Mouse (Mus musculus) lung, embryonic 14.5 days (tissue): ENCODE results near the gene Lipc. TPM values are rescaled to one million over a fixed set of nuclear protein-coding genes. Genes with fewer than 3 reads are reported as not detected.
A peak's percentile ranks its signal among the peaks of the same experiment; 100 is the strongest.

Experiments
- ATAC-seq: fragments of 200-750 bp; cut with Nextera tagmentation; 2 replicates; pipeline ENCODE4 v1.8.0; 2017; ENCODE audit warnings: mild to moderate bottlenecking, moderate TSS enrichment, moderate library complexity; ENCODE audit not compliant: insufficient read depth
- DNase-seq: peaks from one replicate; pipeline ENCODE4 v3.0.0-alpha.2; 2015
- H3K27ac ChIP-seq: fragments of 300-500 bp; sonication (generic); 2 replicates; pipeline ENCODE4 v1.5.1; 2014; ENCODE audit warnings: low read depth, mild to moderate bottlenecking, moderate library complexity
- H3K27me3 ChIP-seq: fragments of 300-500 bp; sonication (generic); 2 replicates; pipeline ENCODE4 v1.6.1; 2014; ENCODE audit warnings: low read length, control low read depth; ENCODE audit not compliant: insufficient read depth
- H3K36me3 ChIP-seq: fragments of 300-500 bp; sonication (generic); 2 replicates; pipeline ENCODE4 v1.6.1; 2014; ENCODE audit warnings: control low read depth; ENCODE audit not compliant: insufficient read depth
- H3K4me1 ChIP-seq: fragments of 300-500 bp; sonication (generic); 2 replicates; pipeline ENCODE4 v1.6.1; 2014; ENCODE audit warnings: antibody characterized with exemption, control low read depth; ENCODE audit not compliant: insufficient read depth
- H3K4me2 ChIP-seq: fragments of 300-500 bp; sonication (generic); 2 replicates; pipeline ENCODE4 v1.6.1; 2014; ENCODE audit warnings: mild to moderate bottlenecking
- H3K4me3 ChIP-seq: fragments of 300-500 bp; sonication (generic); 2 replicates; pipeline ENCODE4 v1.5.1; 2014; ENCODE audit warnings: low read depth, low read length
- H3K9ac ChIP-seq: fragments of 300-500 bp; sonication (generic); 2 replicates; pipeline ENCODE4 v1.6.1; 2014
- H3K9me3 ChIP-seq: fragments of 300-500 bp; sonication (generic); 2 replicates; pipeline ENCODE4 v1.6.1; 2016; ENCODE audit warnings: low read depth, low read length, control low read depth
- CTCF ChIP-seq: IDR thresholded peaks from 2 replicates; pipeline ENCODE4 v1.5.1; 2016; ENCODE audit warnings: antibody characterized with exemption, low read depth
- WGBS: fragments of 180-500 bp; shearing (Covaris S2); extraction: QIAGEN DNeasy Blood & Tissue Kit; methylation state at CpG from one replicate; pipeline ENCODE4 v1.1.7; 2014; 5-methylcytosine and 5-hydroxymethylcytosine counted together
- polyA plus RNA-seq: library from polyadenylated mRNA; unstranded; fragments of >200 nt; fragmentation: Nextera tagmentation; extraction: Ambion mirVana; gene quantifications from 2 replicates; pipeline ENCODE4 v1.2.1, GENCODE M21; 2014

The Lipc gene
- polyA plus RNA-seq, 1 experiment from 2014 or later = 0.11 TPM

DNA sequence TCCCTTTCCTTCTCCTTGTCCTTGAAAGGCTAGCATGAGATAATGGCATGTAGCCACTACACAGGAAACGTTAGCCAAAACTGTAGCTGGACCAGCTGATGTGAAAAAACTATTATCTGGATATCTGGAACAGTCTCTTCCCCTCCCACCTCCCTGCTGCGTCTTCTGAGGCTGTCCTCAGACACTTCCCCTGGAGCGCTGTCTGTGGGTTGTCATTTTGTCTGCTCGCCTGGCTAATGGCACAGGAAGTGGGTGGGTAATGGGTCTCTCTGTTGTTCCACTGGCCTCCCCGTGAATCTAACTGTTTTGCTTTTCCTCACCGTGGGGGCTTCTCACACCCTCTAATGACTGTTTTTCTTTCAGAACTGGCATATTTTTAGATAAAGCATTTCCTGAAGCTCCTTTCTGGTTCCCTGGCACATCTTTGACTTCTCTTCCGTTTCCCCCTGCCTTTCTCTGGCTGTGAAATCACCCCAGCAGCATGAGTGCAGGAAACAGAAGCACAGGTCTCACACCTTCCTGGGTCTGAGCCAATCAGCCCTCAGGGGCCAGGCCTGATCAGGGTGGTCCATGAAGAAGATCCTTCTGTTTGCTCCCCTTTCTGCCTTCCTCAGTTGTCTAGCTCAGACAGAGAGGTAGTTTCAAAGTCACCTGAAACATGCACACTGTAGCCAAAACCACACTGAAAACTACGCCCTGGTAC is 60.4 kb downstream of the Lipc start:
- no peak for TF ChIP-seq CTCF
- ATAC-seq (no peak), DNase-seq (peak; percentile 41)
- Histone ChIP-seq H3K9me3 (no peaks in the 10 kb centered on the region), H3K4me2 (0 out of 2 replicates have a peak overlapping the region, but pooled peaks have one; percentile 4), H3K9ac (no peak overlapping the region), H3K36me3 (no peaks in the 10 kb centered on the region), H3K27ac (peak overlapping the region; percentile 42; the same call in 1 of the 2 replicates), H3K4me3 (no peak overlapping the region), H3K27me3 (no peaks in the 10 kb centered on the region), H3K4me1 (peaks cover 3% of the 10 kb centered on the region; the same call in 1 of the 2 replicates)
- WGBS = 30% methylated on average over 8 of the region's 8 CpGs

DNA sequence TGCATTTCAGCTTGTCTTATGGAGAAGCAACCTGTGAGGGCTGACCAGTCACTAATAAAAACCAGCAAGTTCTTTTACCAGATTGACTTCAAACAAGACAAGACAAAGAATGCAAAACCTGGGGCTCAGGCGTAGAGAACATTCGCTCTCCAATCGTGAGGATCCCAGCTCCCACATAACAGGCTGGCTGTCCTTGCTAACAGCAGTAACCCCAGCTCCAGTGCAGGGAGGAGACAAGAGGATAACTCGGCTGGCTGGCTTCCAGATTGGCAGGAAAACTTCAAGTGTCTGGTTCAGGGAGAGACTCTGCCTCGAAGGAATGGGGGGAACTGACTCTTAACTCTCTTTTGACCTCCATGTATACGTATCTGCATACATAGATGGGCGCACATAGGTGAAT is 61.3 kb downstream of the Lipc start:
- Histone ChIP-seq H3K4me2 (no peak overlapping the region), H3K4me3 (no peak overlapping the region), H3K27me3 (no peaks in the 10 kb centered on the region), H3K9me3 (no peaks in the 10 kb centered on the region), H3K36me3 (no peaks in the 10 kb centered on the region), H3K27ac (no peak overlapping the region), H3K9ac (no peak overlapping the region), H3K4me1 (peaks cover 3% of the 10 kb centered on the region; the same call in 1 of the 2 replicates)
- 81% methylated on average over 7 of the region's 7 CpGs for WGBS
- TF ChIP-seq CTCF = no peak
- peak; percentile 42 for DNase-seq
- ATAC-seq = no peak

DNA sequence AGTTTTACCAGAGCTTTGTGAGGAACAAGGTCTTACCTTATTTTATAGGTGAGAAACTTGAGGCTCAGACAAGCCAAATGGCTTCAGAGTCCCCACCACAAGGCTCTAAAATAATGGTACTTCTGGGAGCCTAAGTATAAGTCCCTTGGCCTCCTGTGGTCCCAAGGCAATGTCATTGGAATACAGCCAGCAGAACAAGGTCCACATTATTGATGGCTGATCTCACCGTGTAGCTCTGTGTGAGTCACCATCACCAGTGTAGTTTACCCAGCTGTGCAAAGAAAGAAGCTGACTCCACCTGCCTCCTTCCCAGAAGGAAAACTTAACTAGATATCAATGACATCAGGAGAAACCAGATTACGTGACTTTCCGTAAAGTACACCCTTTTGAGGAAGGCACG is 63.1 kb downstream of the Lipc start:
- 56% methylated on average over 4 of the region's 4 CpGs for WGBS
- H3K9ac ChIP-seq = no peak overlapping the region
- no peaks in the 10 kb centered on the region for H3K36me3 ChIP-seq
- no peak overlapping the region for H3K4me3 ChIP-seq
- H3K27ac ChIP-seq = peak overlapping the region; percentile 69
- H3K27me3 ChIP-seq = no peaks in the 10 kb centered on the region
- H3K9me3 ChIP-seq = no peaks in the 10 kb centered on the region
- no peak for TF ChIP-seq CTCF
- DNase-seq = peak; percentile 49
- peaks cover 3% of the 10 kb centered on the region; the same call in 1 of the 2 replicates for H3K4me1 ChIP-seq
- ATAC-seq = peak; percentile 79
- H3K4me2 ChIP-seq = no peak overlapping the region

DNA sequence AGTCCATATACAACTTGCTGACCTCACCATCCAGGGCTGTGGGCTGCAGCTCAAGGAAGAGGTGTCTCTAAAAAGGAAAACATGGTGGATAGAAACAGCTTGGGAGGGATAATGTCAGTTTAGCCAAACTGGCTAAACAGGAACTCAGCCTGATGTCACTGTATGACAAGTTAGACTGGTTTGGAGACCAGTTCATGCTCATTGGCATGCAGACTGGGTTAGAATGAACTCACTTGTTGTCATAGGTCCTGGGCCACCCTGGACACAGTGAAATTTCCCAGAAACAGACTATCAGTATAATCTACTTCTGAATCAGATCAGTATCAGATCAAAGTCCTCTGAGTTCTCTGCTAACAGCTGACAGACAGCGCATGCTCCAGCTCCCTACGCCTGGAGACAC is 63.5 kb downstream of the Lipc start:
- peak overlapping the region; percentile 69 for H3K27ac ChIP-seq
- no peak overlapping the region for H3K4me2 ChIP-seq
- no peaks in the 10 kb centered on the region for H3K9me3 ChIP-seq
- H3K4me1 ChIP-seq = peaks cover 3% of the 10 kb centered on the region; the same call in 1 of the 2 replicates
- H3K36me3 ChIP-seq = no peaks in the 10 kb centered on the region
- DNase-seq (peak; percentile 61), ATAC-seq (peak; percentile 73)
- TF ChIP-seq CTCF = no peak
- H3K9ac ChIP-seq = no peak overlapping the region
- no peaks in the 10 kb centered on the region for H3K27me3 ChIP-seq
- no peak overlapping the region for H3K4me3 ChIP-seq
- WGBS = 73% methylated on average over 2 of the region's 2 CpGs

DNA sequence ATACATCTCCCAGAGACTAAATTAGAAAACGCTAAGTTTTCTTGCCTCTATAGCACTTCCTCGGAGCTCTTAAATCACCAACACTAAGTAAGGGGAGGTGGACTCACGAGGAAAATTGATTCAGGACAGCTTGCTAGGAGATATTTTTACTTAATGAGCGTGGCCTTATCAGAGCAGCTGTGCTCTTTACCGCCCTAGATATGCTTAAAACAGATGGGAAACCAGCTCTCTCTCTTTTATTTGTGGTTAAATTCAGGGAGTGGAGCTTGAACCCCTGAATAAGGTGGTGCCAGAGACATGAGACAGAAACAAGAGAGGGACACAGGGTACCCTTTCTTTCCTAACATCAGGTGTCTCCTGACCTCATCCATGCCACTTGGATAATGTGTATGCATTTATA is 70.0 kb downstream of the Lipc start:
- Histone ChIP-seq H3K4me1 (no peaks in the 10 kb centered on the region), H3K9me3 (no peaks in the 10 kb centered on the region), H3K9ac (no peak overlapping the region), H3K27ac (no peak overlapping the region), H3K27me3 (no peaks in the 10 kb centered on the region), H3K36me3 (no peaks in the 10 kb centered on the region), H3K4me3 (no peak overlapping the region), H3K4me2 (no peak overlapping the region)
- 36% methylated on average over 5 of the region's 5 CpGs for WGBS
- DNase-seq (no peak), ATAC-seq (no peak)
- no peak for TF ChIP-seq CTCF

DNA sequence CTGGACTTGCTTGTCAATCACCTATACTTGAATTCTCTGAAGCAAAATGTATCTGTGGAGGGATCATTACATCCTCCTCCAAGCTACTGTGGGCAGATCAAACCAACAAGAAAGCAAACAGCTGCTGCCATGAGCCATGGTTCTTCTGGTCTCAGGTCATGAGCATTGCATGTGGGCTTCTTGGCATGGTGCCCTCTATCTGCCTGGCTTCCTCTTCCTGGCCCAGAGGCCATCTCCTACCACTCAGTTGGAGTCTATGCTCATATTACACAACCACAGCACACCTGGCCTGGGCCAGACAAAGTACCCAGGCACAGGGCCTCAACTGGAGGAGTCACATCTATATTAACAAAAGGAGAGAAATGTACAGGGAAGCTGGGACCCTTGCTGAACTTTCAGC is 73.2 kb downstream of the Lipc start:
- no peaks in the 10 kb centered on the region for H3K9me3 ChIP-seq
- no peak for ATAC-seq
- no peak overlapping the region for H3K4me2 ChIP-seq
- H3K4me1 ChIP-seq = no peaks in the 10 kb centered on the region
- H3K9ac ChIP-seq = no peak overlapping the region
- DNase-seq = no peak
- H3K27me3 ChIP-seq = no peaks in the 10 kb centered on the region
- H3K27ac ChIP-seq = no peak overlapping the region
- TF ChIP-seq CTCF = no peak
- H3K36me3 ChIP-seq = no peaks in the 10 kb centered on the region
- H3K4me3 ChIP-seq = no peak overlapping the region

DNA sequence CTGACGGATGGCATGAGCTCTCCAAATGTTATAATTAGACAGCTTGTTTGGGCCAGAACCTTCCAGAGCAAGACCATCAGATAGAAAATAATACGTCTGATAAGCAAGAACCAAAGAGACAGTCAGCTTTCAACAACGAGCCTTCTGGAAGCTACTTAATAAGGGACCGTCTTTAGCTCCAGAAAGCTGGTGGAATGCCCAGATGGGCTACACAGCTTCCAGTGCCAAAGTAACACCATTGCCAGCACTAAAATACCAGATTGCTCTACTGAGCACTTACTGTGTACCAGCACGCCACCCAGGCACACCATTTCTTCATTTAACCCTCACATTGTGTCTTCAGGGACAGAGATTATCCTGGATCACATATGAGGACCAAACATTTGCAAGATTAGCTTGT is 73.9 kb downstream of the Lipc start:
- WGBS = 78% methylated on average over 5 of the region's 5 CpGs
- no peak for DNase-seq
- no peak for TF ChIP-seq CTCF

More for the DNA sequence above, 73.9 kb downstream of the Lipc start:
- Histone ChIP-seq H3K4me1 (no peaks in the 10 kb centered on the region), H3K36me3 (no peaks in the 10 kb centered on the region), H3K27ac (no peak overlapping the region), H3K9ac (no peak overlapping the region), H3K4me3 (no peak overlapping the region), H3K9me3 (no peaks in the 10 kb centered on the region), H3K4me2 (no peak overlapping the region), H3K27me3 (no peaks in the 10 kb centered on the region)
- ATAC-seq = no peak
